Mouse (Mus musculus): ENCODE measurements around the gene Grk5.

Gene Grk5

GRCm38 (mm10) chr19:60979581-60979980 is 90.0 kb downstream of the Grk5 start:
- peak; percentile 58 for DNase-seq

DNA sequence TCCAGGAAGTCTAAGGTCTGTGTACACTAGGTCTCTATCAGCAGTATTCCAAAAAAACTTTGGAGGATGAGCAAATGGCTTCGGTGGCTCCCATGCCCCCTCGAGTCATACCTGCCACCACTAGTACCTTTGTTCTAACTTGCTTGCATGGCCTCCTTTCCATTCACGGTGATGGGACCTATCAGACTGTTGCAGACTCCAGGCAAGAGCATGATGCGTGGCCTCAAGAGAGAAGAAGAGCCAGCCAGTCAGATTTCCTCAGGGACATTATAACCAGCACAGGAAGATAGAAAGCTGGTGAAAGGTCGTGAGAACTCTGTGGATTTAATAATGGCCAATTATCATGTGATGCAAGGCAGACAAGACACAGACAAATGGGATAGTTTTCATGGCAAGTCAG is 91.8 kb downstream of the Grk5 start:
- peak; percentile 95 for DNase-seq

GRCm38 (mm10) chr19:60981894-60982293 is 92.3 kb downstream of the Grk5 start:
- DNase-seq = peak; percentile 72

GRCm38 (mm10) chr19:60989766-60990165 is 100.2 kb downstream of the Grk5 start:
- peak; percentile 60 for DNase-seq

GRCm38 (mm10) chr19:60994214-60994613 is 104.7 kb downstream of the Grk5 start:
- DNase-seq = peak; percentile 94

DNA sequence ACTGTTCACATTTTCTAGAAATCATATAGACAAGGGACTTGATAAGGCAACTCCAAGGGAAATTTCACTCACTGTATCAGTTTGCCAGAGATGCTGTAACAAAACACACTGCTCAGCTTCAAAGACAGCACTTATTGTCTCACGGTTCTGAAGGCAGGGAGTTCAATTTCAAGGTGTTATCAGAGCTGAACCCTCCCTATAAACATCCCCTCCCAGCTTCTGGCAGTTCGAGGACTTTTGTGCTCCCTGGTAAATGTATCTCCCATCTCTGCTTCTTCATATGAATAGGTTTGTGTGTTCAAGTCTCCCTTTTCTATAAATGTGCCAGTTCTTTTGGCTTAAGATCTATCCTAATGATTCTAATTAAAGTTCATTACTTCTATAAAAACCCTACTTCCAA is 105.3 kb downstream of the Grk5 start:
- peak; percentile 73 for DNase-seq

DNA sequence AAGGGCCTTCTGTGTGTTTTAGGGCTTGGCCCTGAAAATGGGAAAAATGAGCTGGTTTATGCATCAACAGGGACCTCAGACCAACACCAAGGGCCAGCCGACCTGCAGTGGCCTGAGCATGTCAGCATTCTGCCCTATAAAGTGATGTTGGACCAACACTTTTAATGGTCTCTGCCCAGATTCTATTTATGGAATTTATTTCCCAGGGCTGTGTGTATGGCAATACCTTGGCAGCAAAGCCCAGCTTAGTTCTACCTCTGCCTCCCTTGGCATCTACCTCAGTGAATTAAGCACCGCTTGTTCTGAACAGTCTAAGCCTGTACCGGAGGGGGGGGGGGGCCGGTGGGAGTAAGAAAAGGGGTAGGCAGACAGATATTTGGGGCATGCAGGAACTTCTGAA is 108.2 kb downstream of the Grk5 start:
- peak; percentile 93 for DNase-seq

DNA sequence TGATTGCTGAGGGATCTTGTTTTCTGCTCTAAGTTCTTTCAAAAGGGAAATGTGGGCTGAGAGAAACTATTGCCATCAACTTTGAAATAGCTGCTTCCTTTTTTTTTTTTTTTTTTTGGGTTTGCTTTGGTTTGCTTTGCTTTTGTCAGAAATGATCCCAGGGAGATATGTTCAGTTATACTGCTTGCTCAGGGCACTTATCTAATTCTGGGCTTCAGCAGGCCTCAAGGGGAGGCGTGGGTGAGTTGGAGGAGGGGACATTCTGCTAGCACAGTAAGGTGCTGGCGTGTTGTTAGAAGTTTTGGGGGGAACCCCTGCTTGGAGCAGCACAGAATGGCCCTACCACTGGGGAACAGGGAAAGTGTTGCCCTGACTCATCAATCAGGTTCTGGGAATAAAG is 110.1 kb downstream of the Grk5 start:
- DNase-seq = peak; percentile 87

- DNase-seq = peak; percentile 34
Measured at GRCm38 (mm10) chr19:61000958-61001357, 111.4 kb downstream of the Grk5 start.

- DNase-seq = peak; percentile 90
Measured at GRCm38 (mm10) chr19:61009266-61009665, 119.7 kb downstream of the Grk5 start.

DNA sequence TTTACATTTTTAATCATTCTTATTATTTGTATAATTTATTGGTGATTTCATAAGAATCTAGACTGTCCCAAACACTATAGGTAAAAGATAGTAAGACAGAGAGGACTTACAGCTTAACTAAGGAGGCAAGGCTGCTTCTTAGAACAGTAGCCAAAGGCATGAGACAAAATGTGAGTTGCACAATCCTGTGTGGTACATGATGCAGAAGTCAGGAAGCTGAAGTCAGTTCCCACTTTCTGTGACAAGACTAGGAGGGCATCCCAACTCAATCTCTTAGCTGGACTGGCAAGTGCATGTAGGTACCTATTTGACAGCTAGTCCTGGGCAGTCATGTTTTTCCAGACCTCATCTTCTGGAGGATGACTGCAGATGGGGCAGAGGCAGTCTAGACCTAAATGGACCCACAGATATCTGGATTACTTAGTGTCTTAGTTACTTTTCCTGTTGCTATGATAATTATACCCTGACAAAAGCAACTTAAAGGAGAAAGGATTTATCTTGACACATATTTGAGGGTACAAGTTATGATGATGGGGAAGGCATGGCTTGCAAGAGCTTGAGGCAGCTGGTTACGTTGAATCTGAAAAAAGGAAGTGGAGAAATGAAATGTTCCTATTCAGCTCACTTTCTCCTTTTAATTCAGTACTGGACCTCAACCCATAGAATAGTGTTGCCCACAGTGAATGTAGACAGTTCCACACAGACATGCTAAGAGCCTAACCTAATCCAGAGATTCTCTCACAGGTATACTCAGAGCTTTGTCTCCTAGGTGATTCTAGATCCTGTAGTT is 128.1 kb downstream of the Grk5 start:
- peak; percentile 92 for DNase-seq

DNA sequence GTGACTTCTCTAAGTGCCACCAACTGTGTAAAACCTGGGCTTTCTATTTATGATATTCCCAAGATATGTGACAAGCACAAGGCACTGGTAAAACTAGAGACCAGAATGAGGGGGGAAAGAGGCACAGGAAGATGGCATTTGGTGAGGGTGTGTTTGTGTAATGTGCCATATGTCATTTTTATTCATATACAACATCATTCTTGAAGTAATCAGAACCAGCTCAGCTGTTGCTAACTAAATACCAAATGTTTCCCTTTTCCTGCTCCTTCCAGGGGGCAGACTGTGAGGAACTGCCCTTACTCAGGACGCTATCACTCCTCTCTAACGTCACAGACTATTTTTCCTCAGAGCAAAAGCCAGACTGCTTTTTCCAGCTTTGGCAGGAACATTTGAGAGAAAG is 132.0 kb downstream of the Grk5 start:
- DNase-seq = no peak

- peak; percentile 93 for DNase-seq
Measured at GRCm38 (mm10) chr19:61021939-61022566, 132.5 kb downstream of the Grk5 start.

DNA sequence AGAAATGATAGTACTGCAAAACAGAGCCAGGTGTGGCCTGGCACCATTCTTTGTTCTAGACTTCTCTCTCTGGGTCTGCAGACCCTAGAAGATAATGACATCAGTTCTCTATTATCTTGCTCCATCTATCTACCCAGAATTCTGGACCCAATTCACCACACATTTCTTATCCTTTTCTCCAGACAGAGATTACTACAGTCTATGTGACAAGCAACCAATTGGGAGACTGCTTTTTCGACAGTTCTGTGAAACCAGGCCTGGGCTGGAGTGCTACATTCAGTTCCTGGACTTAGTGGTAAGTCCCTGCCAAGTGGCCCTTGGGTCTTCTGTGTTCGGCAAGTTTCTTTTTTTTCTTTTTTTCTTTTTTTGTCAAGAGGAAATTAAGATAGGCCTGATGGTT is 142.0 kb downstream of the Grk5 start:
- DNase-seq = peak; percentile 87

DNA sequence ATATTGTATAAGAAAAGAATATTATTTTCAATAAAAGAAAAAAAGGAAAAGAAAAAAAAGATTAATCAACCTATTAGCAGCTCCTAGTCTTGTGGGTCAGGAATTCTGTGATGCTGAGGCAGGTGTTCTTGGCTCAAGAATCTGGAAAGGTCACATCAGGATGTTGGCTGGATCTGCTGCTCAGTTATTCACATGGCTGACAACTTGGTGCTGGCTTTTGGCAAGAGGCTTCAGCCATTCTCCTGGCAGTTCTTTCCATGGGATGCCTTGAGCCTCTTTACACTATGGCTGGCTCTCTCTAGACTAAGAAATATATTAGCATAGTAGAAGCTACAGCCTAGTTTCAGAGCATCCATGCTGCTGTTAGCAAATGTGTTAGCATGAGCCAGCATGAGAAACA is 149.6 kb downstream of the Grk5 start:
- peak; percentile 91 for DNase-seq

DNA sequence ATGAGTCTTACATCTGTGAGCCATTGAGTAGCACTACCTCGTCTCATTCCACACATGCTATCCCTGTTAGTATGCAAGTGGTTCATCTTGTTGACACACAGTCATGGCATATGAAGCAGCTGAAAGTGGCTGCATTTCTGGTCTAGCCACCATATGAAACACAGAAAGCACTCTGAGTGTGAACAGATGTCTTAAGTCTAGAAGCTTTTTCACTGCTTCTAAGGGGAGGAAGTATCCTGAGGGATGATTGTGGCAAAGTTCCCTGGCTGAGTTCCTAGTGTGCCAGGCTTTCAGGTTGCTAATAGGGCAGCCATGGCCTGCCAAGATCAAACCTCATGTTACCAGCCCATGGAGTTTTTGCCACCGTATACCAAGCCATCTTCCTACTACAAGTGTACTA is 159.1 kb downstream of the Grk5 start:
- peak; percentile 85 for DNase-seq

DNA sequence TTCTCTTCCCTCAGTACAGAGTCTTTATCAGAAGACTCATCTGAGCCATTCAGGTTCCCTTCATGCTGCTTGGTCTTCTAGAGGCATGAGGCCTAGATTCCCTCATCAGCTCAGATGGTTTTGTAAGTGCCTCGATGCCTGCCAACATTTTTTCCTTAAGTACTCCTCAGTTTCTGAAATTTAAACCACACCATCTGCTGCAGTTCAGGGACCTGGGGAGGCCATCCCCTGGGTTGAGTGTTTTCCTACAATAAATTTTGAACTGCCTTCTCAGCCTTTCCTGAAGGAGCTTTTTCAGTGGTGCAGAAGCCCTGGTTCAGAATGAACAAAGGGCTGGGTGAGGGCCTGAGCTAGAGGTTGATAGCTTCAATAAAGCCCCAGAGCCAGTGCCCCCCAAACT is 159.9 kb downstream of the Grk5 start:
- DNase-seq = peak; percentile 88

GRCm38 (mm10) chr19:61051151-61051550 is 161.6 kb downstream of the Grk5 start:
- DNase-seq = peak; percentile 89

- DNase-seq = peak; percentile 71
Measured at GRCm38 (mm10) chr19:61052008-61052407, 162.5 kb downstream of the Grk5 start.

- DNase-seq = peak; percentile 85
Measured at GRCm38 (mm10) chr19:61052786-61053185, 163.2 kb downstream of the Grk5 start.

GRCm38 (mm10) chr19:61056783-61057410 is 167.3 kb downstream of the Grk5 start:
- peak; percentile 91 for DNase-seq

- peak; percentile 93 for DNase-seq
Measured at GRCm38 (mm10) chr19:61057581-61057980, 168.0 kb downstream of the Grk5 start.

DNA sequence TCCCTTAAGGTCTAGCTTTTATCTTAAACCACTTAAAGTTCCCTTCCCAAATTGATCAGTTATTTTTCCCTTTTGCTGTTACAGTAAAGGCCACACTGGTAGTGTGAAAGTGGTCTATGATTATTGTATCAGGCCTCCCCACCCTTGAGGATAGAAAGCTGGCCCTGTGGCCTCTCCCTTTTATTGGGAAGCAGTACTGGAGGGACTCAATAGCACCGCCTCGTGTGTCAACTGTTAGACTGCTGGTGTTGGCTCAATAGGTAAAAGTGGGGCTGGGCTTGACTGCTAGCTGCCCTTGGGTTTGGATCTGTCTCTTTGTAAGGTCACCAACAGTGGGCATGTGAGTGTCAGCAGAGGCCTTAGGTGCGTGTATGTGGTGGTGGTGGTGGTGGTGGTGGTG is 174.8 kb downstream of the Grk5 start:
- peak; percentile 89 for DNase-seq

- peak; percentile 87 for DNase-seq
Measured at GRCm38 (mm10) chr19:61065011-61065410, 175.5 kb downstream of the Grk5 start.
